Mouse (Mus musculus) brain, embryonic 14.5 days (tissue): Measurements from ENCODE around the gene Ifitm6.

ENCODE experiments used
- CTCF ChIP-seq: fragments of 200-500 bp; IDR thresholded peaks from 2 replicates; pipeline ENCODE4 v1.5.1; 2012; ENCODE audit warnings: inconsistent platforms, mild to moderate bottlenecking, moderate library complexity, borderline replicate concordance; ENCODE audit not compliant: insufficient read depth, insufficient read length; ENCODE audit errors: extremely low read depth
- POLR2A ChIP-seq: fragments of 200-500 bp; IDR thresholded peaks from 2 replicates; pipeline ENCODE4 v1.6.1; 2012; ENCODE audit warnings: mild to moderate bottlenecking, inconsistent platforms, borderline replicate concordance; ENCODE audit not compliant: poor library complexity, insufficient read depth, insufficient read length, severe bottlenecking; ENCODE audit errors: extremely low read depth

DNA sequence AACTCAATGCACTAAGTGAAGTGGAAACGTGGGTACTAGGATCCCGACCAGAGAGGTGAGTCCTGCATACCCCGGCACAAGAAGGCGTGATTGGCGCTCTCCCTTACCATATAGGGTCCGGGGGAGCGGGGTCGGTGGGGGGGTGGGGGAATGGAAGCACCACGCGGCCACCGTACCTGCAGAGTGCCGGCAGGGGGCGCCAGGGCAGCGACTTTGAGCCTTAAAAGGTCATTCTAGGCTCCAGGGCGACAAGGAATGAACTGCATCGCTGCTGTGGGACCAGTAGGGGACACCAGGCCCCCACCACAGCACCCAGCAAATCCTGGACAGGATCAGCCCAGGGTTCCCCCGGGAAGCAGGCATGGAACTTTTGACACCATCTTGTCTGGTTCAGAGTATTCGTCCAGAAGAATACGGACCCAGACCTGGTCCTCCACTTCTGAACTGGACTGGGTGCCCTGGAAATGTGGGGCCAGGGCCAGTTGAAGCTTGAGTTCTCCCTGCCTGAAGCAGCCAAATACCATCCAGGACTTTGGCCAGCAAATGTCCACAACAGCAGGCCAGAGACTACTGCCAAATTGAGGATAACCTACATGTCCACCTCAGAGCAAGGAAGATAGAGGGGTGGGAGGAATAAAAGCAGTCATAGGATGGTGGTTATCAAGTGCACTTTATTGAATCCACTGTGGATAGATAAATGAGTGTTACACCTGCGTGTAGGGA, 8.6 kb downstream of the Ifitm6 start:
- TF ChIP-seq CTCF (peak; percentile 67), POLR2A (no peak)
